Mouse (Mus musculus) kidney, embryonic 14.5 days (tissue): ENCODE measurements around the gene Slc1a4. TPM values are rescaled to one million over a fixed set of nuclear protein-coding genes. Genes with fewer than 3 reads are reported as not detected.

Experiments
- ATAC-seq: fragments of 200-750 bp; cut with Nextera tagmentation; 2 replicates; pipeline ENCODE4 v1.8.0; 2017; ENCODE audit warnings: moderate number of reproducible peaks, mild to moderate bottlenecking, moderate TSS enrichment, moderate library complexity; ENCODE audit not compliant: low FRiP score, low TSS enrichment
- H3K27ac ChIP-seq: fragments of 300-500 bp; sonication (generic); 2 replicates; pipeline ENCODE4 v1.5.1; 2014; ENCODE audit warnings: low read depth, mild to moderate bottlenecking, low read length, moderate library complexity, mixed read lengths
- H3K27me3 ChIP-seq: fragments of 300-500 bp; sonication (generic); 2 replicates; pipeline ENCODE4 v1.6.1; 2014; ENCODE audit warnings: mild to moderate bottlenecking, low read length; ENCODE audit not compliant: control insufficient read depth, insufficient read depth
- H3K36me3 ChIP-seq: fragments of 300-500 bp; sonication (generic); 2 replicates; pipeline ENCODE4 v1.6.1; 2014; ENCODE audit warnings: low read length, mixed read lengths; ENCODE audit not compliant: control insufficient read depth, insufficient read depth
- H3K4me1 ChIP-seq: fragments of 300-500 bp; sonication (generic); 2 replicates; pipeline ENCODE4 v1.6.1; 2014; ENCODE audit warnings: low read length, mixed read lengths; ENCODE audit not compliant: control insufficient read depth, insufficient read depth
- H3K4me2 ChIP-seq: fragments of 300-500 bp; sonication (generic); replicated peaks from 2 replicates; pipeline ENCODE4 v1.6.1; 2014; ENCODE audit warnings: low read depth, mild to moderate bottlenecking, low read length
- H3K4me3 ChIP-seq: fragments of 300-500 bp; sonication (generic); 2 replicates; pipeline ENCODE4 v1.5.1; 2014; ENCODE audit warnings: mild to moderate bottlenecking, low read length
- H3K9ac ChIP-seq: fragments of 300-500 bp; sonication (generic); 2 replicates; pipeline ENCODE4 v1.6.1; 2014; ENCODE audit warnings: low read depth, mild to moderate bottlenecking, low read length, moderate library complexity
- H3K9me3 ChIP-seq: fragments of 300-500 bp; sonication (generic); 2 replicates; pipeline ENCODE4 v1.6.1; 2016; ENCODE audit warnings: low read length; ENCODE audit not compliant: control insufficient read depth
- whole genome bisulfite sequencing: fragments of 180-500 bp; shearing (Covaris S2); extraction: QIAGEN DNeasy Blood & Tissue Kit; methylation state at CpG from one replicate; pipeline ENCODE4 v1.1.7; 2014; 5-methylcytosine and 5-hydroxymethylcytosine counted together
- polyA plus RNA-seq: library from polyadenylated mRNA; unstranded; fragments of >200 nt; fragmentation: Nextera tagmentation; extraction: Ambion mirVana; gene quantifications from 2 replicates; pipeline ENCODE4 v1.2.1, GENCODE M21; 2014

Gene Slc1a4
- polyA plus RNA-seq, 1 experiment from 2014 or later, result 10.9 TPM

- Histone ChIP-seq H3K9ac (no peak overlapping the region), H3K27ac (no peak overlapping the region), H3K36me3 (no peaks in the 10 kb centered on the region), H3K27me3 (no peaks in the 10 kb centered on the region), H3K4me1 (peaks cover 11% of the 10 kb centered on the region; the same call in 1 of the 2 replicates), H3K4me2 (no peak overlapping the region), H3K9me3 (no peaks in the 10 kb centered on the region), H3K4me3 (no peak overlapping the region)
- 80% methylated on average over 5 of the region's 5 CpGs for WGBS
- no peak for ATAC-seq
Observed at GRCm38 (mm10) chr11:20329711-20330110, 2.8 kb downstream of the Slc1a4 start.

GRCm38 (mm10) chr11:20328771-20329170 is 3.7 kb downstream of the Slc1a4 start:
- Histone ChIP-seq H3K27ac (no peak overlapping the region), H3K9ac (no peak overlapping the region), H3K36me3 (no peaks in the 10 kb centered on the region), H3K9me3 (no peaks in the 10 kb centered on the region), H3K4me2 (no peak overlapping the region), H3K4me1 (peaks cover 8% of the 10 kb centered on the region; the same call in 1 of the 2 replicates), H3K27me3 (no peaks in the 10 kb centered on the region), H3K4me3 (no peak overlapping the region)
- WGBS, result 91% methylated on average over 6 of the region's 6 CpGs
- no peak for ATAC-seq

GRCm38 (mm10) chr11:20326328-20326995 is 6.1 kb downstream of the Slc1a4 start:
- no peaks in the 10 kb centered on the region for H3K27me3 ChIP-seq
- H3K36me3 ChIP-seq, result no peaks in the 10 kb centered on the region
- no peaks in the 10 kb centered on the region for H3K4me1 ChIP-seq
- H3K27ac ChIP-seq, result no peak overlapping the region
- H3K4me3 ChIP-seq, result no peak overlapping the region
- no peaks in the 10 kb centered on the region for H3K9me3 ChIP-seq
- 83% methylated on average over 11 of the region's 11 CpGs for WGBS
- H3K9ac ChIP-seq, result no peak overlapping the region
- no peak overlapping the region for H3K4me2 ChIP-seq
- no peak for ATAC-seq

GRCm38 (mm10) chr11:20325073-20325694 is 7.3 kb downstream of the Slc1a4 start:
- H3K27ac ChIP-seq, result no peak overlapping the region
- H3K4me2 ChIP-seq, result no peak overlapping the region
- 91% methylated on average over 9 of the region's 9 CpGs for WGBS
- no peaks in the 10 kb centered on the region for H3K27me3 ChIP-seq
- no peak overlapping the region for H3K9ac ChIP-seq
- H3K36me3 ChIP-seq, result no peaks in the 10 kb centered on the region
- ATAC-seq, result no peak
- no peaks in the 10 kb centered on the region for H3K9me3 ChIP-seq
- no peaks in the 10 kb centered on the region for H3K4me1 ChIP-seq
- no peak overlapping the region for H3K4me3 ChIP-seq

- no peaks in the 10 kb centered on the region for H3K27me3 ChIP-seq
- no peak overlapping the region for H3K27ac ChIP-seq
- H3K4me2 ChIP-seq, result no peak overlapping the region
- no peaks in the 10 kb centered on the region for H3K36me3 ChIP-seq
- no peaks in the 10 kb centered on the region for H3K4me1 ChIP-seq
- ATAC-seq, result no peak
- no peak overlapping the region for H3K4me3 ChIP-seq
- 97% methylated on average over 3 of the region's 3 CpGs for WGBS
- no peaks in the 10 kb centered on the region for H3K9me3 ChIP-seq
- no peak overlapping the region for H3K9ac ChIP-seq
Observed at GRCm38 (mm10) chr11:20324006-20324405, 8.5 kb downstream of the Slc1a4 start.

- Histone ChIP-seq H3K27ac (no peak overlapping the region), H3K9ac (no peak overlapping the region), H3K4me1 (no peaks in the 10 kb centered on the region), H3K4me3 (no peak overlapping the region), H3K36me3 (no peaks in the 10 kb centered on the region), H3K27me3 (no peaks in the 10 kb centered on the region), H3K9me3 (no peaks in the 10 kb centered on the region), H3K4me2 (no peak overlapping the region)
- 83% methylated on average over 3 of the region's 3 CpGs for WGBS
- no peak for ATAC-seq
Observed at GRCm38 (mm10) chr11:20322366-20322765, 10.1 kb downstream of the Slc1a4 start.

- Histone ChIP-seq H3K4me1 (no peaks in the 10 kb centered on the region), H3K9ac (no peak overlapping the region), H3K4me3 (no peak overlapping the region), H3K27me3 (no peaks in the 10 kb centered on the region), H3K9me3 (no peaks in the 10 kb centered on the region), H3K36me3 (no peaks in the 10 kb centered on the region), H3K27ac (no peak overlapping the region), H3K4me2 (no peak overlapping the region)
- 86% methylated on average over 3 of the region's 3 CpGs for WGBS
- ATAC-seq, result no peak
Observed at GRCm38 (mm10) chr11:20320661-20321060, 11.9 kb downstream of the Slc1a4 start.

- ATAC-seq, result no peak
Observed at GRCm38 (mm10) chr11:20318659-20319454, 13.7 kb downstream of the Slc1a4 start.

GRCm38 (mm10) chr11:20313576-20313975 is 18.9 kb downstream of the Slc1a4 start:
- Histone ChIP-seq H3K4me3 (no peak overlapping the region), H3K27me3 (no peaks in the 10 kb centered on the region), H3K9ac (no peak overlapping the region), H3K27ac (no peak overlapping the region), H3K36me3 (no peaks in the 10 kb centered on the region), H3K4me1 (no peaks in the 10 kb centered on the region), H3K9me3 (no peaks in the 10 kb centered on the region), H3K4me2 (no peak overlapping the region)
- WGBS, result 92% methylated on average over 8 of the region's 8 CpGs
- ATAC-seq, result no peak

More at GRCm38 (mm10) chr11:20318659-20319454, 13.7 kb downstream of the Slc1a4 start:
- WGBS, result 67% methylated on average over 16 of the region's 16 CpGs
- H3K4me2 ChIP-seq, result no peak overlapping the region
- H3K9ac ChIP-seq, result no peak overlapping the region
- H3K27ac ChIP-seq, result no peak overlapping the region
- no peaks in the 10 kb centered on the region for H3K4me1 ChIP-seq
- H3K4me3 ChIP-seq, result no peak overlapping the region
- H3K27me3 ChIP-seq, result no peaks in the 10 kb centered on the region
- H3K9me3 ChIP-seq, result no peaks in the 10 kb centered on the region
- H3K36me3 ChIP-seq, result no peaks in the 10 kb centered on the region
